Mouse (Mus musculus): ENCODE measurements around the gene Slc25a17.
A peak's percentile ranks its signal among the peaks of the same experiment; 100 is the strongest.

Slc25a17 gene

GRCm38 (mm10) chr15:81355146-81355761 is 5.4 kb downstream of the Slc25a17 start:
- DNase-seq (ENCODE audit: low read depth) = peak; percentile 71

GRCm38 (mm10) chr15:81352638-81353037 is 8.0 kb downstream of the Slc25a17 start:
- no peak for DNase-seq (ENCODE audit: low read depth)

GRCm38 (mm10) chr15:81350401-81350800 is 10.2 kb downstream of the Slc25a17 start:
- DNase-seq (ENCODE audit: low read depth) = no peak

GRCm38 (mm10) chr15:81348366-81348765 is 12.2 kb downstream of the Slc25a17 start:
- DNase-seq (ENCODE audit: low read depth) = no peak

- DNase-seq (ENCODE audit: low read depth) = no peak
These were observed 13.1 kb downstream of the Slc25a17 start for GRCm38 (mm10) chr15:81347466-81347865.

- no peak for DNase-seq (ENCODE audit: low read depth)
These were observed 19.2 kb downstream of the Slc25a17 start for GRCm38 (mm10) chr15:81341426-81341825.

GRCm38 (mm10) chr15:81339158-81339557 is 21.5 kb downstream of the Slc25a17 start:
- DNase-seq (ENCODE audit: low read depth) = no peak

- DNase-seq (ENCODE audit: low read depth) = no peak
These were observed 24.1 kb downstream of the Slc25a17 start for GRCm38 (mm10) chr15:81336466-81336865.

GRCm38 (mm10) chr15:81332517-81332916 is 28.1 kb downstream of the Slc25a17 start:
- no peak for DNase-seq (ENCODE audit: low read depth)

GRCm38 (mm10) chr15:81330816-81331433 is 29.7 kb downstream of the Slc25a17 start:
- DNase-seq (ENCODE audit: low read depth) = no peak

GRCm38 (mm10) chr15:81329721-81330369 is 30.8 kb downstream of the Slc25a17 start:
- no peak for DNase-seq (ENCODE audit: low read depth)

- no peak for DNase-seq (ENCODE audit: low read depth)
These were observed 33.1 kb downstream of the Slc25a17 start for GRCm38 (mm10) chr15:81327501-81327900.

- no peak for DNase-seq (ENCODE audit: low read depth)
These were observed 35.6 kb downstream of the Slc25a17 start for GRCm38 (mm10) chr15:81324979-81325378.

- DNase-seq (ENCODE audit: low read depth) = no peak
These were observed 40.5 kb downstream of the Slc25a17 start for GRCm38 (mm10) chr15:81320137-81320536.

- DNase-seq (ENCODE audit: low read depth) = no peak
These were observed 41.1 kb downstream of the Slc25a17 start for GRCm38 (mm10) chr15:81319462-81319861.

- no peak for DNase-seq (ENCODE audit: low read depth)
These were observed 46.7 kb downstream of the Slc25a17 start for GRCm38 (mm10) chr15:81313928-81314327.

GRCm38 (mm10) chr15:81311026-81311425 is 49.6 kb downstream of the Slc25a17 start:
- DNase-seq (ENCODE audit: low read depth) = no peak

GRCm38 (mm10) chr15:81310353-81310752 is 50.3 kb downstream of the Slc25a17 start:
- DNase-seq (ENCODE audit: low read depth) = no peak

- no peak for DNase-seq (ENCODE audit: low read depth)
These were observed 52.6 kb downstream of the Slc25a17 start for GRCm38 (mm10) chr15:81308038-81308437.

- no peak for DNase-seq (ENCODE audit: low read depth)
These were observed 54.1 kb downstream of the Slc25a17 start for GRCm38 (mm10) chr15:81306501-81306900.

- no peak for DNase-seq (ENCODE audit: low read depth)
These were observed 55.6 kb downstream of the Slc25a17 start for GRCm38 (mm10) chr15:81305035-81305434.

- DNase-seq (ENCODE audit: low read depth) = no peak
These were observed 56.6 kb downstream of the Slc25a17 start for GRCm38 (mm10) chr15:81304006-81304405.

GRCm38 (mm10) chr15:81302151-81302808 is 58.3 kb downstream of the Slc25a17 start:
- DNase-seq (ENCODE audit: low read depth) = no peak
